Mouse (Mus musculus) lung, embryonic 14.5 days (tissue): Measurements from ENCODE around the gene Ceacam1. TPM values are rescaled to one million over a fixed set of nuclear protein-coding genes. Genes with fewer than 3 reads are reported as not detected.
"Not testable (repeated sequence)": the region's sequence is repeated elsewhere in the genome, so short reads cannot be mapped to it uniquely, and the experiment has no call there.

Experiments used
- ATAC-seq: fragments of 200-750 bp; cut with Nextera tagmentation; 2 replicates; pipeline ENCODE4 v1.8.0; 2017; ENCODE audit warnings: mild to moderate bottlenecking, moderate TSS enrichment, moderate library complexity; ENCODE audit not compliant: insufficient read depth
- DNase-seq: peaks from one replicate; pipeline ENCODE4 v3.0.0-alpha.2; 2015
- H3K27ac ChIP-seq: fragments of 300-500 bp; sonication (generic); 2 replicates; pipeline ENCODE4 v1.5.1; 2014; ENCODE audit warnings: low read depth, mild to moderate bottlenecking, moderate library complexity
- H3K27me3 ChIP-seq: fragments of 300-500 bp; sonication (generic); 2 replicates; pipeline ENCODE4 v1.6.1; 2014; ENCODE audit warnings: low read length, control low read depth; ENCODE audit not compliant: insufficient read depth
- H3K36me3 ChIP-seq: fragments of 300-500 bp; sonication (generic); 2 replicates; pipeline ENCODE4 v1.6.1; 2014; ENCODE audit warnings: control low read depth; ENCODE audit not compliant: insufficient read depth
- H3K4me1 ChIP-seq: fragments of 300-500 bp; sonication (generic); 2 replicates; pipeline ENCODE4 v1.6.1; 2014; ENCODE audit warnings: antibody characterized with exemption, control low read depth; ENCODE audit not compliant: insufficient read depth
- H3K4me2 ChIP-seq: fragments of 300-500 bp; sonication (generic); 2 replicates; pipeline ENCODE4 v1.6.1; 2014; ENCODE audit warnings: mild to moderate bottlenecking
- H3K4me3 ChIP-seq: fragments of 300-500 bp; sonication (generic); 2 replicates; pipeline ENCODE4 v1.5.1; 2014; ENCODE audit warnings: low read depth, low read length
- H3K9ac ChIP-seq: fragments of 300-500 bp; sonication (generic); 2 replicates; pipeline ENCODE4 v1.6.1; 2014
- H3K9me3 ChIP-seq: fragments of 300-500 bp; sonication (generic); 2 replicates; pipeline ENCODE4 v1.6.1; 2016; ENCODE audit warnings: low read depth, low read length, control low read depth
- CTCF ChIP-seq: IDR thresholded peaks from 2 replicates; pipeline ENCODE4 v1.5.1; 2016; ENCODE audit warnings: antibody characterized with exemption, low read depth
- WGBS: fragments of 180-500 bp; shearing (Covaris S2); extraction: QIAGEN DNeasy Blood & Tissue Kit; methylation state at CpG from one replicate; pipeline ENCODE4 v1.1.7; 2014; 5-methylcytosine and 5-hydroxymethylcytosine counted together
- polyA plus RNA-seq: library from polyadenylated mRNA; unstranded; fragments of >200 nt; fragmentation: Nextera tagmentation; extraction: Ambion mirVana; gene quantifications from 2 replicates; pipeline ENCODE4 v1.2.1, GENCODE M21; 2014

The Ceacam1 gene
- polyA plus RNA-seq, result 2.3 and 2.7 TPM in 2 replicates

GRCm38 (mm10) chr7:25477091-25477751, at the start of gene Ceacam1:
Ceacam1 (minus strand) TSS chr7:25477603.
- H3K27me3 ChIP-seq, H3K36me3 ChIP-seq, H3K4me3 ChIP-seq, H3K27ac ChIP-seq, H3K9me3 ChIP-seq, H3K9ac ChIP-seq, H3K4me1 ChIP-seq, H3K4me2 ChIP-seq: not testable (repeated sequence)
- ATAC-seq (peak; percentile 80), DNase-seq (peak; percentile 54)
- WGBS, result 16% methylated on average over 5 of the region's 5 CpGs

GRCm38 (mm10) chr7:25516070-25516777, 38.8 kb upstream of the Ceacam1 start:
- not testable (repeated sequence) for DNase-seq, H3K27ac ChIP-seq, H3K4me1 ChIP-seq, H3K9ac ChIP-seq, H3K36me3 ChIP-seq, H3K27me3 ChIP-seq, H3K4me3 ChIP-seq, H3K9me3 ChIP-seq, ATAC-seq, H3K4me2 ChIP-seq
- 66% methylated on average over 2 of the region's 5 CpGs for WGBS

GRCm38 (mm10) chr7:25515667-25516066, 38.3 kb upstream of the Ceacam1 start:
- H3K9ac ChIP-seq, H3K4me2 ChIP-seq, H3K27ac ChIP-seq, H3K4me3 ChIP-seq, ATAC-seq, H3K4me1 ChIP-seq, H3K27me3 ChIP-seq, H3K9me3 ChIP-seq, DNase-seq, H3K36me3 ChIP-seq: not testable (repeated sequence)
- 7% methylated on average over 1 of the region's 1 CpGs for WGBS

- no peaks in the 10 kb centered on the region for H3K36me3 ChIP-seq
- H3K4me3 ChIP-seq, result no peak overlapping the region
- no peaks in the 10 kb centered on the region for H3K27me3 ChIP-seq
- H3K4me2 ChIP-seq, result no peak overlapping the region
- H3K4me1 ChIP-seq, result peaks cover 3% of the 10 kb centered on the region; the same call in 1 of the 2 replicates
- WGBS, result 2% methylated on average over 3 of the region's 3 CpGs
- no peak overlapping the region for H3K27ac ChIP-seq
- H3K9me3 ChIP-seq, result no peaks in the 10 kb centered on the region
- no peak overlapping the region for H3K9ac ChIP-seq
- DNase-seq (peak; percentile 4), ATAC-seq (no peak)
- TF ChIP-seq CTCF, result no peak
Observed at GRCm38 (mm10) chr7:25509925-25510324, 32.5 kb upstream of the Ceacam1 start.

GRCm38 (mm10) chr7:25494649-25495048, 17.2 kb upstream of the Ceacam1 start:
- H3K36me3 ChIP-seq, result no peaks in the 10 kb centered on the region
- no peak overlapping the region for H3K4me2 ChIP-seq
- 88% methylated on average over 1 of the region's 1 CpGs for WGBS
- TF ChIP-seq CTCF, result no peak
- no peak overlapping the region for H3K27ac ChIP-seq
- H3K4me3 ChIP-seq, result no peak overlapping the region
- H3K9ac ChIP-seq, result no peak overlapping the region
- no peaks in the 10 kb centered on the region for H3K27me3 ChIP-seq
- H3K9me3 ChIP-seq, result no peaks in the 10 kb centered on the region
- no peak for DNase-seq
- H3K4me1 ChIP-seq, result no peaks in the 10 kb centered on the region
- no peak for ATAC-seq

GRCm38 (mm10) chr7:25490698-25491097, 13.3 kb upstream of the Ceacam1 start:
- H3K36me3 ChIP-seq, H3K9me3 ChIP-seq, H3K4me2 ChIP-seq, H3K27ac ChIP-seq, ATAC-seq, H3K27me3 ChIP-seq, DNase-seq, H3K4me3 ChIP-seq, H3K4me1 ChIP-seq, H3K9ac ChIP-seq: not testable (repeated sequence)
- WGBS, result no CpG with 5 or more reads among the region's 1 CpGs

GRCm38 (mm10) chr7:25489382-25489781, 12.0 kb upstream of the Ceacam1 start:
- not testable (repeated sequence) for H3K4me1 ChIP-seq, H3K27me3 ChIP-seq, H3K36me3 ChIP-seq, DNase-seq, ATAC-seq, H3K9ac ChIP-seq, H3K4me2 ChIP-seq, H3K27ac ChIP-seq, H3K4me3 ChIP-seq, H3K9me3 ChIP-seq
- 78% methylated on average over 3 of the region's 3 CpGs for WGBS
